Mouse (Mus musculus): ENCODE data around the gene Yif1b.

DNA sequence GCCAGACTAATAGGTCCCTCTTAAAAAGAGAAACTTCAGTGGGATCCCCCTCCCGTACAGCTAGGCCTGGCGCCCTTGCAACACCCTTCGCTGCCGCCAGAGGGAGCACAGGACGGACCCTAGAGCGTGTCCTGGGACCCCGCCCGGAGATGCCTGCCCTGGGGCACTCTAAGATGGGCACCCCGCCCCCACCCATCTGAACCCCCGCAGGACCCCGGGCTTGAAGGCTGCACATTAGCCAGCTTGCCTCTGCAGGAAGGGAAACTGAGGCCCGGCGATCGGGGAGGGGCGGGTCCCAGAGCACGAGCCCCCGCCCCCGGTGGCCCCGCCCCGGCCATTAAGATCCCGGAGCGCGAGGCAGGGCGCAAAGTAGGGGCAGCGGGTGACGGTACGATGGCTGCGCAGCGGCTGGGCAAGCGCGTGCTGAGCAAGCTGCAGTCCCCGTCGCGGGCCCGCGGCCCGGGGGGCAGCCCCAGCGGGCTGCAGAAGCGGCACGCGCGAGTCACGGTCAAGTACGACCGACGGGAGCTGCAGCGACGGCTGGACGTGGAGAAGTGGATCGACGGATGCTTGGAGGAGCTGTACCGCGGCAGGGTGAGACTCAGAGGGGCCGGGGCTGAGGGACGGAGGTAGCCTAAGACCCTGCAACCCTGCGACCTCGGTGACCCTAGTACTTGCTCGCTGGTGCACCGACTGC, 51.0 kb downstream of the Yif1b start, which contains the start of gene Ppp1r14a:
- peak; percentile 41; the same call in 1 of the 2 replicates for TF ChIP-seq POLR2A (IDR thresholded peaks at IDR 0.05; ENCODE audit: low read depth, low read length)
- TF ChIP-seq CTCF (IDR thresholded peaks at IDR 0.05; ENCODE audit: extremely low read depth, insufficient read length, insufficient replicate concordance, low read depth, low read length) = peak; percentile 87

All from small intestine, adult 2 months (tissue).